Mouse (Mus musculus) G1E (cell line): ENCODE measurements around the gene Gm42791.

Source experiments
- CTCF ChIP-seq: IDR thresholded peaks from 2 replicates; pipeline ENCODE4 v1.5.1; 2012; ENCODE audit warnings: low read depth, low read length, inconsistent platforms, mixed read lengths
- GATA1 ChIP-seq: IDR thresholded peaks from 2 replicates; pipeline ENCODE4 v1.6.1; 2012; ENCODE audit warnings: borderline replicate concordance, low read length, inconsistent platforms, mixed read lengths
- GATA2 ChIP-seq: IDR thresholded peaks from 2 replicates; pipeline ENCODE4 v1.6.1; 2012; ENCODE audit warnings: low read depth, low read length, inconsistent platforms, borderline replicate concordance
- TAL1 ChIP-seq: conservative IDR thresholded peaks from 2 replicates; pipeline ENCODE4 v1.6.1; 2012; ENCODE audit warnings: low read depth, low read length, inconsistent platforms, mixed read lengths

DNA sequence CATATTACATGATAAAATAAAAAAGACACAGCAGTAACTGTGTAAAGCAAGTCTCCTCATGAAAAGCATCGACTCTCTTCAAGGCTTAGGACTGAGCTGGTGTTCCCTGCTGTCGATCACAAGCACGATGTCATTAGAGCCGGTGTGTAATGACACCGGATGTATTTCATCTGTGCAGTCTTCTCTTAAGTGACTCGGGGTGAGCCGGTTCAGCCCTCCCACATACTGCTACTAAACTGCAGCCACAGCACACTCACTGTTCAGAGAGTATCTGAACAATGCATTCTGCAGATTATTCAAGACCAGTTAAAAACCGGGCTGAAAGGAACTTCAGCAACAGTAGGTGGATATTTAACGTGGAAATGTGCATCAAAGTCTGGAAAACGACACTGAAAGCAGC lies 71.5 kb downstream of the Gm42791 start:
- TF ChIP-seq CTCF (no peak), GATA1 (no peak), GATA2 (no peak), TAL1 (no peak)
